Mouse (Mus musculus) lung, postnatal 0 days (tissue): ENCODE measurements at regions not wholly inside any gene's neighbourhood (a gene's known extent, or its start where the extent isn't known, plus 50 kb on each side); places are given as distances from the start of the nearest gene placed in this dataset.
A peak's percentile ranks its signal among the peaks of the same experiment; 100 is the strongest.

Experiments used
- CTCF ChIP-seq: IDR thresholded peaks from 2 replicates; pipeline ENCODE4 v1.5.1; 2016; ENCODE audit warnings: antibody characterized with exemption, mild to moderate bottlenecking
- EP300 ChIP-seq: IDR thresholded peaks from 2 replicates; pipeline ENCODE4 v1.6.1; 2016; ENCODE audit warnings: antibody characterized with exemption, mild to moderate bottlenecking, control low read depth

DNA sequence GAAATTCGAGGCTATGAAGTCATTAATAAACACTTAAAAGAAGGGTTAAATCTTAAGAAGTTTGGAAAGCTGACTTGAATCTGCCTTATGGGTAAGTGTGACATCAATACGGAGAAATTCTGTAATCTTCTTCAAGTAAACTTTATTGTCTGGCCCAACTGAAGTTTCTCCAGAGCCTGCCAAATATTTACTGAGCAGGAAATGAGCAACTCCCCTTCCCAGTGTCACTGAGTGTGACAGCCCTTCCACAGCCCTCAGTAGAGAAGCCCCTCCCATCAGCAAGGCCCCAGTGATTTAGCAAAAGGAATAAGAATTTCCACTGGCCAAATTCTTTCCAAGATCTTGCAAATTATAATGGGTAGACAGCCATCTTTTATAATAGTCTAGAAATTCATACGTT, 256.9 kb upstream of the Speer4f2 start:
- TF ChIP-seq CTCF: no peak
- TF ChIP-seq EP300: peak; percentile 72
